Mouse (Mus musculus): ENCODE results near the gene Parm1. TPM values are rescaled to one million over a fixed set of nuclear protein-coding genes. Genes with fewer than 3 reads are reported as not detected.

Parm1 gene
- polyA plus RNA-seq, 1 experiment from 2014 or later: 6.8 TPM

DNA sequence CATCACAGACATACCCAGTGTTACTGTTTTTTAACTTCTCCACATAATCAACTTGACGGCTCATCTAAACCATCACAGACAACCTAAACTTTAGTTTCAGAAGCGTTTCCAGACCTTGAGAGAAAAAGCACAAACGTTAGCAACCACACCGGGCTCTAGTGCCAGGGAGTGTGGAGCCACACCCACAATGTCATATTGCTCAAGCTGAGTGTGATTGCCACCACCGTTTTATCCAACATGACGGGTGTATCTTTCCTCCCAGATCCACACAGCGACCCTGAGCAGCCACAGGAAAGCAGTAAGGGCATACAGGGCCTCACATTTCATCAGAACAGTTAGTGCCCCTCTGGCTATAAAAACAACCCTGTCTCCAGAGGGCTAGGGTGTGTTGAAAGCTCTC lies 45.1 kb downstream of the Parm1 start:
- Histone ChIP-seq H3K9me3 (ENCODE audit: control insufficient read depth, low read length) (no peaks in the 10 kb centered on the region), H3K4me1 (ENCODE audit: control insufficient read depth, insufficient read depth, low read depth, low read length) (no peaks in the 10 kb centered on the region), H3K27ac (ENCODE audit: low read depth, low read length) (no peak overlapping the region), H3K4me3 (ENCODE audit: low read length) (no peak overlapping the region), H3K4me2 (ENCODE audit: low read length) (no peak overlapping the region), H3K9ac (ENCODE audit: low read depth, low read length) (no peak overlapping the region), H3K27me3 (replicated peaks; ENCODE audit: control insufficient read depth, insufficient read depth, low read length) (no peaks in the 10 kb centered on the region), H3K36me3 (ENCODE audit: control insufficient read depth, insufficient read depth, low read length) (no peaks in the 10 kb centered on the region)
- 82% methylated on average over 7 of the region's 7 CpGs for WGBS
- no peak for ATAC-seq

- H3K9me3 ChIP-seq (ENCODE audit: control insufficient read depth, low read length): no peaks in the 10 kb centered on the region
- no peak overlapping the region for H3K27ac ChIP-seq (ENCODE audit: low read depth, low read length)
- WGBS: 61% methylated on average over 3 of the region's 3 CpGs
- no peak overlapping the region for H3K4me3 ChIP-seq (ENCODE audit: low read length)
- H3K9ac ChIP-seq (ENCODE audit: low read depth, low read length): no peak overlapping the region
- no peaks in the 10 kb centered on the region for H3K36me3 ChIP-seq (ENCODE audit: control insufficient read depth, insufficient read depth, low read length)
- no peaks in the 10 kb centered on the region for H3K4me1 ChIP-seq (ENCODE audit: control insufficient read depth, insufficient read depth, low read depth, low read length)
- peak; percentile 68; the same call in 1 of the 2 replicates for ATAC-seq
- no peaks in the 10 kb centered on the region for H3K27me3 ChIP-seq (replicated peaks; ENCODE audit: control insufficient read depth, insufficient read depth, low read length)
- H3K4me2 ChIP-seq (ENCODE audit: low read length): no peak overlapping the region
Observed at GRCm38 (mm10) chr5:91564054-91564453, 46.6 kb downstream of the Parm1 start.

- no peak overlapping the region for H3K4me3 ChIP-seq (ENCODE audit: low read length)
- 91% methylated on average over 3 of the region's 3 CpGs for WGBS
- no peaks in the 10 kb centered on the region for H3K36me3 ChIP-seq (ENCODE audit: control insufficient read depth, insufficient read depth, low read length)
- ATAC-seq: no peak
- no peaks in the 10 kb centered on the region for H3K4me1 ChIP-seq (ENCODE audit: control insufficient read depth, insufficient read depth, low read depth, low read length)
- no peaks in the 10 kb centered on the region for H3K9me3 ChIP-seq (ENCODE audit: control insufficient read depth, low read length)
- no peaks in the 10 kb centered on the region for H3K27me3 ChIP-seq (replicated peaks; ENCODE audit: control insufficient read depth, insufficient read depth, low read length)
- no peak overlapping the region for H3K4me2 ChIP-seq (ENCODE audit: low read length)
- H3K27ac ChIP-seq (ENCODE audit: low read depth, low read length): no peak overlapping the region
- H3K9ac ChIP-seq (ENCODE audit: low read depth, low read length): no peak overlapping the region
Observed at GRCm38 (mm10) chr5:91565458-91565857, 48.0 kb downstream of the Parm1 start.

DNA sequence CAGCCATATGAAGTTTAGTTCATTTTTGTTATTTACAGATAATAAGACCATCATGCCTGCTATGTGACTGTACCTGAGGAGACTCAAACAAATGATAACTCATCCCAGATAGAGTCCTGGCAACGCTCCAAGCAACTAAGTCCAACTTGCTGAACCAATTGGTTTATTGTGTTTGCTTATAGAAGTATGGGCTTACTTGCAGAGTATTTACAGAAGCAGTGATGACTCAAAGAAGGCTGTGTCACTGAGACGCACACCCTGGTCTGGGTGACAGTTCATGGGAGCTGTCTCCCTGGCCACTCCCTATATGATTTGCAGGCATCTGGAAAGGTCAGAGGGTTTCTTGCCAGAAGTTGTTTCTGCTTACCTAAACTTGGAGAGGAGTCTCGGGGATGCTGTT lies 49.2 kb downstream of the Parm1 start:
- H3K27me3 ChIP-seq (replicated peaks; ENCODE audit: control insufficient read depth, insufficient read depth, low read length): no peaks in the 10 kb centered on the region
- WGBS: 77% methylated on average over 3 of the region's 3 CpGs
- no peaks in the 10 kb centered on the region for H3K36me3 ChIP-seq (ENCODE audit: control insufficient read depth, insufficient read depth, low read length)
- no peak overlapping the region for H3K9ac ChIP-seq (ENCODE audit: low read depth, low read length)
- H3K4me1 ChIP-seq (ENCODE audit: control insufficient read depth, insufficient read depth, low read depth, low read length): no peaks in the 10 kb centered on the region
- no peak for ATAC-seq
- H3K4me2 ChIP-seq (ENCODE audit: low read length): no peak overlapping the region
- H3K4me3 ChIP-seq (ENCODE audit: low read length): no peak overlapping the region
- no peaks in the 10 kb centered on the region for H3K9me3 ChIP-seq (ENCODE audit: control insufficient read depth, low read length)
- H3K27ac ChIP-seq (ENCODE audit: low read depth, low read length): no peak overlapping the region

DNA sequence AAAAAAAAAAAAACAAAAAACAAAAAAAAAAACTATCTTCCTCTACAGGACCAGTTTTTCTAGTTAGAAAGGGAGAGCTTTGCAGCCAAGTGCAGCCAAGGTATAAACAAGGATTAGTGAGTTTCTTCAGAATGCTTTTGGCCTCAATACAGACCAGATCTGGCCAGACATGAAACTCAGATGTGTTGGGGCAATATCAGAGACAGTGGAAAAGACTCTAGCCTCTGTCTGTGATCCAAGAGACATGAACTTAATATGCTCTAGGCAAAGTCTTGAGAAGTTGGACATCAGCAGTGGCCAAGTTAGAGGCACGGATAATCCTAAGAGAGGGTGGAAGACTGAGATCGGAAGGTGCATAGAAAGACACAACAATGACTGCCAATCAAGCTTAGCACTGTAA lies 56.8 kb downstream of the Parm1 start:
- no peaks in the 10 kb centered on the region for H3K36me3 ChIP-seq (ENCODE audit: control insufficient read depth, insufficient read depth, low read length)
- H3K27ac ChIP-seq (ENCODE audit: low read depth, low read length): no peak overlapping the region
- ATAC-seq: no peak
- H3K9me3 ChIP-seq (ENCODE audit: control insufficient read depth, low read length): no peaks in the 10 kb centered on the region
- H3K27me3 ChIP-seq (replicated peaks; ENCODE audit: control insufficient read depth, insufficient read depth, low read length): no peaks in the 10 kb centered on the region
- no peak overlapping the region for H3K4me2 ChIP-seq (ENCODE audit: low read length)
- 70% methylated on average over 2 of the region's 2 CpGs for WGBS
- H3K4me3 ChIP-seq (ENCODE audit: low read length): no peak overlapping the region
- no peak overlapping the region for H3K9ac ChIP-seq (ENCODE audit: low read depth, low read length)
- no peaks in the 10 kb centered on the region for H3K4me1 ChIP-seq (ENCODE audit: control insufficient read depth, insufficient read depth, low read depth, low read length)

DNA sequence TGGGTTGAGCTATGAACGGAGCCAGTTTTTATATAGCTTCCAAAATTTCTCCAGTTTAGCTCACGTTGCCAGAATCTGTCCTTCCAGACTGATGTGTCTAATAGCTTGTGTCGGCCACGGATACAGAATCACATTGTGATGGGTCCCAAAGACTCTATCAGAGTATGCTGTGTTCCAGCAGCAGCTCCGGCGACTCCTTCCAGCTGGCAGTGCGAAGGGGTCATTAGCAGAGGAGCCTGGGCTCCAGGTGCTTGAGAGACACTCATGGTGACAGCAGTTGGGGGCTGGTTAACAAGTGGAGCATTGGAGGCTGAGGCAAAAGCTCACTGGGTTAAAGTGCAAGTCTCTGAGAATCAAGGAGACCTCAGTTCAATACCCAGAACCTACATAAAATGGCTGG lies 61.5 kb downstream of the Parm1 start:
- Histone ChIP-seq H3K27ac (ENCODE audit: low read depth, low read length) (no peak overlapping the region), H3K4me3 (ENCODE audit: low read length) (no peak overlapping the region), H3K9ac (ENCODE audit: low read depth, low read length) (no peak overlapping the region), H3K4me1 (ENCODE audit: control insufficient read depth, insufficient read depth, low read depth, low read length) (no peaks in the 10 kb centered on the region), H3K9me3 (ENCODE audit: control insufficient read depth, low read length) (no peaks in the 10 kb centered on the region), H3K36me3 (ENCODE audit: control insufficient read depth, insufficient read depth, low read length) (no peaks in the 10 kb centered on the region), H3K27me3 (replicated peaks; ENCODE audit: control insufficient read depth, insufficient read depth, low read length) (no peaks in the 10 kb centered on the region), H3K4me2 (ENCODE audit: low read length) (no peak overlapping the region)
- 77% methylated on average over 7 of the region's 7 CpGs for WGBS
- ATAC-seq: 0 out of 2 replicates have a peak, but pooled peaks have one; percentile 56

DNA sequence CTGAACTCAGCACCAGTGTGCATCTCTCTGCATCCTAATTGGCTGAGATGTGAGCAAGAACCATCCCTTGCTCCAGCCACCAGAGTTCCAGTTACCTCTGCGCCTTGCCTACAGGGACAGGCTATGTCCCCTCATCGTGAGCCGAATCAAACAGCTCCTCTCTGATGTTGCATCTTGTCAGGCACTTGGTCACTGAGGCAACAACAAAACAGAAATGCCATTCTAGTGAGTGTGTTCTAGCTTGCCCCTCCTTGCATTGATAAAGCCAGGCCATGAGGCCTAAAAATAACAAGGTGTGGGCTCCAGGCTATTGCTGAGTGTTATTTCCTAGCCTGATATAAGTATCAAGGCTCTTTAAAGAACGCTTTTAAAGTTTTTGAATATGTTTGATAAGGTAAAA lies 64.4 kb downstream of the Parm1 start:
- Histone ChIP-seq H3K4me1 (ENCODE audit: control insufficient read depth, insufficient read depth, low read depth, low read length) (no peaks in the 10 kb centered on the region), H3K4me2 (ENCODE audit: low read length) (no peak overlapping the region), H3K27ac (ENCODE audit: low read depth, low read length) (no peak overlapping the region), H3K4me3 (ENCODE audit: low read length) (no peak overlapping the region), H3K9ac (ENCODE audit: low read depth, low read length) (no peak overlapping the region), H3K9me3 (ENCODE audit: control insufficient read depth, low read length) (no peaks in the 10 kb centered on the region), H3K27me3 (replicated peaks; ENCODE audit: control insufficient read depth, insufficient read depth, low read length) (no peaks in the 10 kb centered on the region), H3K36me3 (ENCODE audit: control insufficient read depth, insufficient read depth, low read length) (no peaks in the 10 kb centered on the region)
- 94% methylated on average over 4 of the region's 4 CpGs for WGBS
- ATAC-seq: no peak

DNA sequence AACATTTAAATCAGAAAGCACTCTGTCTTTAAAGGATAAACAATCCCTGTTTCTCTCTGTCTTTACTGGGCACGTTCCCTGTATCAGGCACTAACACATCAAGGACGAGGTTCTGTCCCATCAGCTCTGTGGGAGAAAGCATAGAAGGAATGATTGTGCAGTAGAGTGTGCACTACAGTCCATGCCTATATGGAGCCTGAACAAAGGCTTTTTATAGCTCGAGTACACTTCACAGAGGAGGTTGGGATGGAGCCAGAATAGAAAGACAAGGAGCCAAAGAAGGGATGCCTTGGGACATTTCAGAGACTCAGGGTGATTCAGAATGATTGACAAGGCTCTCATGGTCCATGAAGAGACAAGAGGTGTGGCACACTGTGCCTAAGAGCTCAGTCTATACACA lies 68.8 kb downstream of the Parm1 start:
- no peak overlapping the region for H3K9ac ChIP-seq (ENCODE audit: low read depth, low read length)
- H3K27me3 ChIP-seq (replicated peaks; ENCODE audit: control insufficient read depth, insufficient read depth, low read length): no peaks in the 10 kb centered on the region
- H3K4me1 ChIP-seq (ENCODE audit: control insufficient read depth, insufficient read depth, low read depth, low read length): no peaks in the 10 kb centered on the region
- ATAC-seq: peak; percentile 63; the same call in 1 of the 2 replicates
- H3K36me3 ChIP-seq (ENCODE audit: control insufficient read depth, insufficient read depth, low read length): no peaks in the 10 kb centered on the region
- no peak overlapping the region for H3K4me3 ChIP-seq (ENCODE audit: low read length)
- H3K4me2 ChIP-seq (ENCODE audit: low read length): no peak overlapping the region
- no peak overlapping the region for H3K27ac ChIP-seq (ENCODE audit: low read depth, low read length)
- WGBS: 42% methylated on average over 3 of the region's 3 CpGs
- 0 out of 2 replicates have a peak, but pooled peaks cover 3% of the 10 kb centered on the region for H3K9me3 ChIP-seq (ENCODE audit: control insufficient read depth, low read length)

GRCm38 (mm10) chr5:91594083-91594482 lies 76.7 kb downstream of the Parm1 start:
- H3K4me1 ChIP-seq (ENCODE audit: control insufficient read depth, insufficient read depth, low read depth, low read length): no peaks in the 10 kb centered on the region
- no peak overlapping the region for H3K27ac ChIP-seq (ENCODE audit: low read depth, low read length)
- 0 out of 2 replicates have a peak, but pooled peaks cover under 1% of the 10 kb centered on the region for H3K9me3 ChIP-seq (ENCODE audit: control insufficient read depth, low read length)
- H3K4me3 ChIP-seq (ENCODE audit: low read length): no peak overlapping the region
- 97% methylated on average over 5 of the region's 5 CpGs for WGBS
- ATAC-seq: no peak
- no peaks in the 10 kb centered on the region for H3K36me3 ChIP-seq (ENCODE audit: control insufficient read depth, insufficient read depth, low read length)
- no peak overlapping the region for H3K9ac ChIP-seq (ENCODE audit: low read depth, low read length)
- H3K27me3 ChIP-seq (replicated peaks; ENCODE audit: control insufficient read depth, insufficient read depth, low read length): no peaks in the 10 kb centered on the region
- no peak overlapping the region for H3K4me2 ChIP-seq (ENCODE audit: low read length)

DNA sequence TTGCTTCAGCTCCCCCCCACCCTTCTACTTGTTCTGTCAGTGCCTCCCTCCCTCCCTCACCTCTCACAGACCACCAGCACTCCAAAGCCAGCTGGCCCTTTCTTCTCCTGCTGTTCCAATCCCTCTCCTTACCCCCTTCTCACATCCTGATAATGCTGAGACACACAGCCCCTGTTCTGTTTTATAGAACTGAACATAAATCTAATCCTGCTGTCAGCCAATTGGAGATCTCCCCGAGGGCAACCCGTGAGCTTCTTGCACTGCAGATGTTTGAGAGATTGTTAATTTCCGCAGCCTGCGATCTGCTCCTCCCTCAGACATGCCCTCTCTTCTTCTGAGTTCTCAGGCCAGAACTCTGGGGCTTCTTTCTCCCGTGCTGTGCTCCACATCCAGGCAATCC lies 79.8 kb downstream of the Parm1 start:
- ATAC-seq: peak; percentile 52
- WGBS: 39% methylated on average over 5 of the region's 5 CpGs
- H3K27me3 ChIP-seq (replicated peaks; ENCODE audit: control insufficient read depth, insufficient read depth, low read length): no peaks in the 10 kb centered on the region

More for the DNA sequence above, 79.8 kb downstream of the Parm1 start:
- Histone ChIP-seq H3K4me1 (ENCODE audit: control insufficient read depth, insufficient read depth, low read depth, low read length) (no peaks in the 10 kb centered on the region), H3K36me3 (ENCODE audit: control insufficient read depth, insufficient read depth, low read length) (no peaks in the 10 kb centered on the region), H3K9me3 (ENCODE audit: control insufficient read depth, low read length) (no peaks in the 10 kb centered on the region), H3K4me2 (ENCODE audit: low read length) (no peak overlapping the region), H3K9ac (ENCODE audit: low read depth, low read length) (no peak overlapping the region), H3K4me3 (ENCODE audit: low read length) (no peak overlapping the region), H3K27ac (ENCODE audit: low read depth, low read length) (no peak overlapping the region)
